Mouse (Mus musculus): ENCODE data around the gene Cpne6. TPM values are rescaled to one million over a fixed set of nuclear protein-coding genes. Genes with fewer than 3 reads are reported as not detected.

Gene Cpne6
- polyA plus RNA-seq (2015; fragmentation: Nextera tagmentation; extraction: Ambion mirVana) = 17.8 and 20.0 TPM in 2 replicates

DNA sequence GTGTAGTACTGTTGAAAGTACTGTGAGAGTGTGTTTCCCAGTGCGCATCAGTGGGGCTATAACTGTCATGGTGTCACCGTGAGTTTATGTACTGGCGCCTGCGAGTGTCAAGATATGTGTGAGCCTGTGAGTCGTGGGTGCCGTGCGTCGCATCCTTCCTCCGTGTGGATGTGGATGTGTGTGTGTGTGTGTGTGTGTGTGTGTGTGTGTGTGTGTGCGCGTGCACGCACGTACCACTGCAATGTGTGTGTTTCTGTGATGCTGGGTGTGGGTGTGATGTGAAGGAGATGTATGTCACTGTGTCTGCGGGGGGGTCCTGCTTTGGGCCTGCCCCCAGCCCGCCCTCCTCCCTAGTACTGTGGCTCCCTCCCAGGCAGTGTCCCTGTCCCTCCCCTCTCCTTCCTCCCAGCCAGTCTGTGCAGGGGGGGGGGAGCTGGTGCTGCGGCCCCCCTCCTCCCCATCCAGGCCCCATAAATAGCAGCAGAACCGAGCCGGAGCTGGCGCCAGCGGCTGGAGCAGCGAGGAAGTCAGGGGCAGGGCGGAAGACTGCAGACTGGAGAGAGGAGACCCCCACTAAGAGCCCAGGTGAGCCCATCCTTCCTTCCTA is at the start of gene Cpne6:
Gene Cpne6 (plus strand): TSS at position 321 of the 607 bp plus-strand sequence.
- Histone ChIP-seq H3K9ac (replicated peaks) (no peak within 1 kb of the TSS), H3K4me2 (peak within 1 kb of the TSS; percentile 19), H3K36me3 (peaks cover 12% of the 10 kb centered on the region; the same call in 1 of the 2 replicates), H3K4me1 (peaks cover 19% of the 10 kb centered on the region; the same call in 1 of the 2 replicates), H3K4me3 (replicated peaks) (peak within 1 kb of the TSS; percentile 2; the same call in 1 of the 2 replicates), H3K27me3 (replicated peaks) (no peaks in the 10 kb centered on the region), H3K9me3 (replicated peaks) (no peaks in the 10 kb centered on the region), H3K27ac (replicated peaks) (no peak within 1 kb of the TSS)
- ATAC-seq (ENCODE audit: low FRiP score) = peak; percentile 50
- 59% methylated on average over 21 of the region's 22 CpGs for WGBS

DNA sequence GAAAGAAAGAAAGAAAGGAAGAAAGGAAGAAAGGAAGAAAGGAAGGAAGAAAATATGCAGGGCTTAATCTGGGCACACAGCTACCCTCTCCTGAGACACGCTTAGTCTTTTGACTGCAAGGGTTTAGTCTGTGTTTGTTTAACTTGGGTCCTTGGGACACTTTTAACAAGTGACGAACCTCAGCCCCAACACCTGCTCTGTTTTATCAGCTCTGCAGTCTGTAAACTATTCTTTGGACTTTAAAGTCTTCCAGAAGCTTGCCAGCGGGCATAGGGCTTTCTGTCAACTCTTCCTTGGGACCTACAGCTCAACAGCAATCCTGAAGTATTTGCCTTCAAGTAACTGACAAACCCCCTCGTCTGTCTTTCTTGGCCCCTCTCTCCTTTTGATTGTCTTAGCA is 48.5 kb upstream of the Cpne6 start:
- WGBS = 74% methylated on average over 4 of the region's 4 CpGs
- Histone ChIP-seq H3K27ac (replicated peaks) (no peak overlapping the region), H3K9ac (replicated peaks) (no peak overlapping the region), H3K4me1 (no peaks in the 10 kb centered on the region), H3K9me3 (replicated peaks) (no peaks in the 10 kb centered on the region), H3K4me2 (no peak overlapping the region), H3K36me3 (no peaks in the 10 kb centered on the region), H3K4me3 (replicated peaks) (no peak overlapping the region), H3K27me3 (replicated peaks) (no peaks in the 10 kb centered on the region)
- ATAC-seq (ENCODE audit: low FRiP score) = no peak

DNA sequence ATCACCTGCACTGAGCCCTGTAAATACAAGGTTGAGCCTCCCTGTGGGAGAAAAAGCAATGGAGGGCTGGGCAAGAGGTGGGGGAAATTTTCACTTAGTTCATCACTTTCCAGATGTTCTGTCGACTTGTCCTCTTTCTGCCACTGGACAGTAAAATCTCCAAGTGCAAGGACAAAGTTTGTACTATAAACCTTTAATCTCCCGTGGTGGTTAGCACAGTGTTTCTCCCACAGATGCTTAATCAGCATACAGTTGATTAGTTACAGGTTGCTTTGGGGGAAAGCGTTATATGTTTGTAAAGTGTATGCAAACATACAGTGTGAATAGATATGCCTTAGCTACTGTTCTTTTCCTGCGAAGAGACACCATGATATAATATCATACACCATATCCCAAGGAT is 43.8 kb upstream of the Cpne6 start:
- H3K27me3 ChIP-seq (replicated peaks) = no peaks in the 10 kb centered on the region
- no peaks in the 10 kb centered on the region for H3K9me3 ChIP-seq (replicated peaks)
- H3K27ac ChIP-seq (replicated peaks) = no peak overlapping the region
- H3K9ac ChIP-seq (replicated peaks) = no peak overlapping the region
- no peaks in the 10 kb centered on the region for H3K36me3 ChIP-seq
- H3K4me3 ChIP-seq (replicated peaks) = no peak overlapping the region
- ATAC-seq (ENCODE audit: low FRiP score) = no peak
- peaks cover 1% of the 10 kb centered on the region; the same call in 1 of the 2 replicates for H3K4me1 ChIP-seq
- 82% methylated on average over 4 of the region's 4 CpGs for WGBS
- H3K4me2 ChIP-seq = no peak overlapping the region

DNA sequence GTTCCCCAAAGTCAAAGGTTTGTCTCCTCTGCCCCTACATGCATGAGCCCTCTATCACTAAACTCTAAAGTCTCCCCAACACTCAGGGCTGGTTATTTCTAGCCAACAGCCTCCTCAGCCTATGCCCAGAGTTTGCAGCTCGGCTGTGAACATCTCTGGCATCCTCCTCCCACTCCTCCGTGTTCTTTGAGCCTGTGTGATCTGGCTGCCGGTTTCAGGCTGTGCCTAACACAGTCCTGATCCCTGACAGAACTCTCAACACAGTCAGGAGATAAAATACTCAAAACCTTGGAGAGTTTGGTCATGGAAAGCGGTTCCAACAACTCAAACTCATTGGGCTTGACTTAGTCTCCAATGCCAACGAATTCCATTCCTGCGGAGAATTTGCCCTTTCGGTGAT is 43.1 kb upstream of the Cpne6 start:
- Histone ChIP-seq H3K36me3 (no peaks in the 10 kb centered on the region), H3K4me1 (peaks cover 6% of the 10 kb centered on the region; the same call in 1 of the 2 replicates), H3K4me2 (no peak overlapping the region), H3K27me3 (replicated peaks) (no peaks in the 10 kb centered on the region), H3K9me3 (replicated peaks) (no peaks in the 10 kb centered on the region), H3K4me3 (replicated peaks) (no peak overlapping the region), H3K27ac (replicated peaks) (no peak overlapping the region), H3K9ac (replicated peaks) (no peak overlapping the region)
- 84% methylated on average over 7 of the region's 7 CpGs for WGBS
- no peak for ATAC-seq (ENCODE audit: low FRiP score)

DNA sequence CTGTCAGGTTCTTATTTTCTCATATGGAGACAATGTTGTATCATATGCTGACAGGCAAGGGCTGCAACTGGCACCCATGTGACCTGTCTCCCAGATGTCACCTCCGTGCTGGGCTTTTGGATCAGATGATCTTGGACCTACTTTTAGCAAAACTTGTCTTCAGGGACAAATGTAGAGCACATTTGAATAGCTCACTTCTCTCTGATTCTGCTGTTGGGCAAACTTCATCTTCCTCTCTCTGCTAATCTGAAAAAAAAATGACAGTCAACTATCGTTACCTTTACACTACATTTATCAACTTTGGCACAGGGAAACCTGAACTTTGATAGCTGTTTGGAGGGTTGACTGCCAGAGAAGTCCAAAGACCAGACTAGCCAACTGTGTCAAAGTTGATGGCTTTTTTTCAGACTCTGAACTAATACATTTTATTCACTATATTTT is 41.9 kb upstream of the Cpne6 start:
- WGBS = 88% methylated on average over 2 of the region's 2 CpGs
- H3K4me3 ChIP-seq (replicated peaks) = no peak overlapping the region

DNA sequence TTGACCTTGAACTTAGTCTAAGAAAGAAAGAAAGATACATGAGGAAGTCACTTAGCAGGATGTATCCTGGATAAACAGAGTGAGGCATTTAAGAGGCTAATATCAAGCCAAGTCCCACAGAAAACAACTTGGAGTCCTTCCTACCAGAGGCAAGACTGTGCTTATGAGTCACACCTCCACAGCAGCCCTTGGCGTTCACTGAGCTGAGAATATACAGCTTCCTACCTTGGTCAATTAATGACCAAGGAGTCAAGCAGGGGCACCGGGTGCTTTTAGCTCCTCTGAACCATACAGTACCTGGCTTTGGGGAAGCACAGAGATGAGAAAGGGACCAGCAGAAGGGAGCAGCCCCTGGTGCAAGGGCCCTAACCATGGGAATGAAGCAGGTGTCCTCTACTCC is 41.2 kb upstream of the Cpne6 start:
- H3K36me3 ChIP-seq = no peaks in the 10 kb centered on the region
- 83% methylated on average over 2 of the region's 2 CpGs for WGBS
- H3K4me1 ChIP-seq = peaks cover 6% of the 10 kb centered on the region; the same call in 1 of the 2 replicates
- no peak overlapping the region for H3K4me3 ChIP-seq (replicated peaks)
- H3K9ac ChIP-seq (replicated peaks) = no peak overlapping the region
- H3K27me3 ChIP-seq (replicated peaks) = no peaks in the 10 kb centered on the region
- no peak overlapping the region for H3K4me2 ChIP-seq
- no peaks in the 10 kb centered on the region for H3K9me3 ChIP-seq (replicated peaks)
- ATAC-seq (ENCODE audit: low FRiP score) = no peak
- no peak overlapping the region for H3K27ac ChIP-seq (replicated peaks)

More for the DNA sequence above, 41.9 kb upstream of the Cpne6 start:
- Histone ChIP-seq H3K4me1 (peaks cover 6% of the 10 kb centered on the region; the same call in 1 of the 2 replicates), H3K27me3 (replicated peaks) (no peaks in the 10 kb centered on the region), H3K9me3 (replicated peaks) (no peaks in the 10 kb centered on the region), H3K9ac (replicated peaks) (no peak overlapping the region), H3K36me3 (no peaks in the 10 kb centered on the region), H3K27ac (replicated peaks) (no peak overlapping the region), H3K4me2 (no peak overlapping the region)
- ATAC-seq (ENCODE audit: low FRiP score) = no peak

DNA sequence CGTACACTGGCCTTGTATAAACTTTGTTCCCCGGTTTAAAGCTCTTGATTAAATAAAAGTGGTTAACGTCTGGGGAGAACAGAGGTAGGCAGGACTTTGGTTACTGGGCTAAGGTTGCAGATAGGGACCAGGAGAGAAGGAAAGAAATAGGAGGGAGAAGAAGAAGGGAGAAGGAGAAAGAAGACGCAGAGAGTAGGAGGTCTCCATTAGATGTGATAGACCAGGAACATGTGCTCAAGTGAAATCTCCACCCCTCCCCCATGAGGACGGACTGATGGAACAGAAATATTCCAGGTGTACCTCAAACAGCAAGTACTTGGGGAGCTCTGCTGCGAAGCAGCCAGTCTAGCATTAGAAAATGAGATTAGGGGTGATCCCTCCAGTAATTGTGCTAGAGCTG is 40.4 kb upstream of the Cpne6 start:
- Histone ChIP-seq H3K27ac (replicated peaks) (no peak overlapping the region), H3K4me1 (peaks cover 6% of the 10 kb centered on the region; the same call in 1 of the 2 replicates), H3K27me3 (replicated peaks) (no peaks in the 10 kb centered on the region), H3K4me3 (replicated peaks) (no peak overlapping the region), H3K9ac (replicated peaks) (no peak overlapping the region), H3K36me3 (no peaks in the 10 kb centered on the region), H3K9me3 (replicated peaks) (no peaks in the 10 kb centered on the region), H3K4me2 (no peak overlapping the region)
- no peak for ATAC-seq (ENCODE audit: low FRiP score)
- 88% methylated on average over 6 of the region's 6 CpGs for WGBS

DNA sequence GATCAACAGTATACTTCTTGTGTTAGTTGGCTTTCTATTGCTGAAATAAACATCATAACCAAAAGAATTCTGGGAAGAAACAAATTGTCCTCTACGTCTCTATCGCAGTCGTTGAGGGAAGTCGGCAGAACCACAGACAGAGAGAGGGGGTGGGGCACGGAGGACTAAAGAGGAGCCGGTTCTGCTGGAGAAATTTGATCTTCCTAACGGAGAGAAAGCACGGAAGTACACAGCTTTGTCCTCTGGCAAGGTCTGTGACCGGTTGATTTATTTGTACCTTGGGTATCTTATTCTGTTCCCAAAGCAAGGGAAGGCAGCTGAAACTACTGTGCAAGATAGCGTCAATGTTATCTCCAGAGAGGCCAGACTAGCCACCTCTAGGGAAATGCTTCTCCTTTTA is 39.4 kb upstream of the Cpne6 start:
- H3K9me3 ChIP-seq (replicated peaks) = no peaks in the 10 kb centered on the region
- WGBS = 19% methylated on average over 10 of the region's 10 CpGs
- no peaks in the 10 kb centered on the region for H3K27me3 ChIP-seq (replicated peaks)
- no peak overlapping the region for H3K4me3 ChIP-seq (replicated peaks)
- H3K4me2 ChIP-seq = peak overlapping the region; percentile 19; the same call in 1 of the 2 replicates
- no peak for ATAC-seq (ENCODE audit: low FRiP score)
- peaks cover 6% of the 10 kb centered on the region; the same call in 1 of the 2 replicates for H3K4me1 ChIP-seq
- H3K27ac ChIP-seq (replicated peaks) = no peak overlapping the region
- no peaks in the 10 kb centered on the region for H3K36me3 ChIP-seq
- no peak overlapping the region for H3K9ac ChIP-seq (replicated peaks)

DNA sequence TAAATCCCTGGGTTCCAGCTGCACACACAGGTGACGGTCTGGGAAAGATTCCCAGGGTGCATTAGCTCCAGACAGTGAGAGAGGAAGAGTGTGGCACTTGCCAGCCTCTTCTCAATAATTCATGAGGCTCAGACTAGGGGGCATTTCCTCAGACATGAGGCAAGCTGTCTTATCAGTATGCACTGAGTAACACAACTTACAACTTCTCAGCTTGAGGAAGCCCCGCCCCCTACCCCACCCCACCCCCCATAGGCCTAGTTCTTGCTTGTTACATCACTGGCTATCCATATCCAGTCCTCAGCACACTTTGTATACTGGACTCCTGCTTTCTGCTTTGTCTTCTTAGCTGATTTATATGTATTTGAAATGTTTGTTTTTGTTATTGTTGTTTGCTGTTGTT is 34.6 kb upstream of the Cpne6 start:
- ATAC-seq (ENCODE audit: low FRiP score) = no peak
- Histone ChIP-seq H3K9me3 (replicated peaks) (no peaks in the 10 kb centered on the region), H3K4me2 (no peak overlapping the region), H3K4me3 (replicated peaks) (no peak overlapping the region), H3K4me1 (peaks cover 17% of the 10 kb centered on the region; the same call in 1 of the 2 replicates), H3K9ac (replicated peaks) (no peak overlapping the region), H3K27me3 (replicated peaks) (no peaks in the 10 kb centered on the region), H3K27ac (replicated peaks) (no peak overlapping the region), H3K36me3 (no peaks in the 10 kb centered on the region)
- WGBS = 60% methylated on average over 2 of the region's 2 CpGs

DNA sequence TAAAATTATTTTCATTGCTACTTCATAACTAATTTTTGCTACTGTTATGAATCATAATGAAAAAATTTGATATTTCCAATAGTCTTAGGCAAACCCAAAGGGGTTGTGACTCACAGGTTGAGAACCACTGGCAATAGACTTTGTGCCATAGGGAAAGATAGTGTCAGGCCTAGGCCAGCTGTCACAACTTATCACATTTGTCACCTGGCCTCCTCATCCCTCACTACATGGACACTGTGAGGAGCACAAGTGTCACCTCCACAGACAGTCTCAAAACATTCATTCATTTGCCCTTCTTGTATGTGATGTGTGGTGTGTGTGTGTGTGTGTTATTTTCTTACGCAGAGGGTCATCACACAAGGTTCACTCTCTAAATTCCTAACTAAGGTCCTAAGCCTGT is 32.8 kb upstream of the Cpne6 start:
- Histone ChIP-seq H3K27ac (replicated peaks) (no peak overlapping the region), H3K9ac (replicated peaks) (no peak overlapping the region), H3K4me2 (no peak overlapping the region), H3K36me3 (no peaks in the 10 kb centered on the region), H3K27me3 (replicated peaks) (no peaks in the 10 kb centered on the region), H3K4me1 (peaks cover 12% of the 10 kb centered on the region; the same call in 1 of the 2 replicates), H3K9me3 (replicated peaks) (no peaks in the 10 kb centered on the region), H3K4me3 (replicated peaks) (no peak overlapping the region)
- ATAC-seq (ENCODE audit: low FRiP score) = no peak
- 100% methylated on average over 1 of the region's 1 CpGs for WGBS

DNA sequence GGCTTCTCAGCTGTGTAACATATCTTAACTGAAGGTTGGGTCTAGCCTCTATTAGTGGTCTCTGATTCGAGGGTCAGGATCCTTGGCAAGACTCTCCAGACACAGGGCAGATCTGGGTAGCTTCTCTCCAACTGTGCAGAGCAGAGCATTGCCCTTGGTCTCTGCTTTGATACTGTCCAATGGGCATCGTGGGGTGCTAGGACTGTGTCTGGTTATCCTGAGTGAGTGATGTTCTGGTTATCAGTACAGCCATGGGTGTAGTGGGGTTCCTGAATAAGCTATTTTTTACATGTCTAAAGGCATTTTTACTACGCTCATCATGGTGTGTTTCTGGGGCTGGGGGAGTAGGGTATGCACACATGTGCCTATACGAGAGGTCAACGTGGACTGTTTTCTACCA is 32.4 kb upstream of the Cpne6 start:
- Histone ChIP-seq H3K4me3 (replicated peaks) (no peak overlapping the region), H3K36me3 (no peaks in the 10 kb centered on the region), H3K27ac (replicated peaks) (no peak overlapping the region), H3K9me3 (replicated peaks) (no peaks in the 10 kb centered on the region), H3K4me1 (peaks cover 12% of the 10 kb centered on the region; the same call in 1 of the 2 replicates), H3K27me3 (replicated peaks) (no peaks in the 10 kb centered on the region), H3K4me2 (no peak overlapping the region), H3K9ac (replicated peaks) (no peak overlapping the region)
- ATAC-seq (ENCODE audit: low FRiP score) = no peak
- WGBS = 95% methylated on average over 5 of the region's 5 CpGs
